Mouse (Mus musculus): Measurements from ENCODE around the gene Crygn.

DNA sequence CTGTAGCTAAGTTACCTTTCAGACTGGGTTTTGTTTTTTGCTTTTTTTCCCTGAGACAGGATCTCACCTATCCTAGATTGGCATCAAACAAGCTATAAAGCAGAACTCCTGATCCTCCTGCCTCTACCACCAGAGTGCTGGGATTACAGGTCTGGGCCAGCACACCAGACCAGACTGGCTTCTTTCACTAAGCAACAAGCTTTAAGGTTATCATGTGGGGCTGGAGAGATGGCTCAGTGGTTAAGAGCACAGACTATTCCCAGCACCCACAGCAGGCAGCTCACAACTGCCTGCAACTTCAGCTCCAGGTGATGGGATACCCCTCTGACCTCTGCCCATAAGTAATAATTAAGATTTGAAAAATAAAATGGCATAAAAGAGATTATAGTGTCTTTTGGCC, 21.5 kb upstream of the Crygn start:
- TF ChIP-seq CTCF (IDR thresholded peaks at IDR 0.05; ENCODE audit: extremely low read depth, insufficient read depth, low read length) (no peak), POLR2A (IDR thresholded peaks at IDR 0.05; ENCODE audit: extremely low read depth, insufficient read depth, low read length) (no peak)
